Mouse (Mus musculus): ENCODE data around the gene Tmem254c.
"Not testable (repeated sequence)": the region's sequence is repeated elsewhere in the genome, so short reads cannot be mapped to it uniquely, and the experiment has no call there.

Tmem254c gene

GRCm38 (mm10) chr14:26067325-26067633 lies at the start of gene Tmem254c:
Gene Tmem254c (minus strand): TSS chr14:26067355.
- DNase-seq, result not testable (repeated sequence)

- not testable (repeated sequence) for DNase-seq
These were observed 30.5 kb upstream of the Tmem254c start for GRCm38 (mm10) chr14:26097622-26098021.

- DNase-seq, result not testable (repeated sequence)
These were observed 14.8 kb upstream of the Tmem254c start, which contains the start of gene Cphx3 for GRCm38 (mm10) chr14:26081997-26082396. Gene Cphx3 (plus strand): TSS chr14:26082297.

- DNase-seq, result not testable (repeated sequence)
These were observed 14.1 kb upstream of the Tmem254c start, which contains the start of gene Cphx2 for GRCm38 (mm10) chr14:26081216-26081615. Gene Cphx2 (plus strand): TSS chr14:26081516.

GRCm38 (mm10) chr14:26076620-26077390 lies 9.7 kb upstream of the Tmem254c start:
- DNase-seq, result not testable (repeated sequence)

DNA sequence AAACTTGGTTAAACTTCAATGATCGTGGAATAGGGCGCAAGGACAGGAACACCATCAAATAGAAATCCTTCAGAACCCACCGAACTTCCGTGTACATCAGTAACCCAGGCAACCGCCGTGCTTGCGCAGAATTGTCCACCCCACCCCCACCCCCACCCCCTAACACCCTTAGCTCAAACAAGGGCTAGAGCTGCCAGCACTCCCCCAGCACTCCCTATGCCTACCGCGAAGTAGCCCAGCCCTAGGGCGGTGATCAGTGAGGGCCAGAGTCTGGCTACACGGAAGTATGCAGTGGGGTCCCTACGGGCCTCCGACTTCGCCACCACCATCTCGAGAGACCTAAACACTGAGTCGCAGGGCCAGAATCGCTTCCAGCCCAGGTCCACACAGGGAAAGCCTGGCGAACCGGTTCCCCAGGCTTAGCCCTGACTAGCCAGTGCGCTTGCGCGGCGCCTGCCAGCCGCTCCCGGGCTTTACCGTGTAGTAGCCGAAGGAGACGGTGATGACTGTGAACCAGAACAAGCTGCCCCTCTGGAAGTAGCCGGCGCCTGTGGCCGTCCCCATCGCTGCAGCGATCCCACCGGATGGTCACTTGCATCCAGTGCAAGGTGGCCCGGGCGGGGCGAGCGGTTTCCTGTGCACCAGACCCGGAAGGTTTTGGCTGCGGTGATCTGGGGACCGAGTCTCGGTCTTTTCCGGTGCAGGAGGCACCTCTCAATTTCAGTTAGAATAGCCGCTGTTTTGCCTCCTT lies 406 bp downstream of the Tmem254c start:
- not testable (repeated sequence) for DNase-seq

- not testable (repeated sequence) for DNase-seq
These were observed 7.8 kb downstream of the Tmem254c start for GRCm38 (mm10) chr14:26059362-26059761.

DNA sequence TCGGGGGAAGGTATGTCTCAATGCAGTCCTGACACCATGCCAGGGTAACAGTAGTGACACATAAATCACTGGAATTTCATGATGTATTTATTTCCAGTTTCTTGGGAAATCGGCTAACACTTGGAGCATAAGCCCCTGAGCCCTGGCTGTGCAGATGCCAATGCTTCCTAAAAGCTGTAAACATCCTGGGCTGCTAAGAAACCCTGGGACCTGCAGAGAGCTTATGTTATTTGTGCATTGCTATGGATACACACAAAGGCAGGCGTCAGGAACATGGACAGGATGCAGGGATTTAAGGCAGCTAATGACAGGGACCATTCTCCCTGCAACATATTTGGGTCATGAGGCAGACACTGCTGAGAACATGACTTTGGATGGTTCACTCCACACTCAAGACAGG lies 9.0 kb downstream of the Tmem254c start:
- DNase-seq, result not testable (repeated sequence)

DNA sequence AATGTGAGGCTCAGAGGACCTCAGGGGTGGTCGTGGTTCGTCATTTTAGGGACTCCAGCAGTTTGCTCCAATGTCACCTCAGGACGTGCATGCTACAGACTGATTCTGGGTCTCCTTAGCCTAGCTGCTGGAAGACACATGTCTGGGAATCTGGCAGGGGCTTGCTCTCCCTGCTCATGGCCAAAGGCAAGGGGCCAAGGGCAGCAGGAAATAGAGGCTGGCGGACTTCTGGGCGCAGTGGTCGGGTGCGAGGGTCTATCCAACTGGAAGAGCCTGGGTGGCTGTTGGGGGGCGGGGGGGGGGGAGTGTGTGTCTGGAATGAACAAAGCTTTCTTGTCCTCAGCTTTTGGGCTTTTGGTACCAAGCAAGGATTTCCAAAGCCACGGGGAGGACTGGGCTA lies 18.4 kb downstream of the Tmem254c start:
- DNase-seq, result not testable (repeated sequence)

- not testable (repeated sequence) for DNase-seq
These were observed 20.1 kb downstream of the Tmem254c start for GRCm38 (mm10) chr14:26047026-26047425.

- not testable (repeated sequence) for DNase-seq
These were observed 22.1 kb downstream of the Tmem254c start for GRCm38 (mm10) chr14:26045007-26045406.

DNA sequence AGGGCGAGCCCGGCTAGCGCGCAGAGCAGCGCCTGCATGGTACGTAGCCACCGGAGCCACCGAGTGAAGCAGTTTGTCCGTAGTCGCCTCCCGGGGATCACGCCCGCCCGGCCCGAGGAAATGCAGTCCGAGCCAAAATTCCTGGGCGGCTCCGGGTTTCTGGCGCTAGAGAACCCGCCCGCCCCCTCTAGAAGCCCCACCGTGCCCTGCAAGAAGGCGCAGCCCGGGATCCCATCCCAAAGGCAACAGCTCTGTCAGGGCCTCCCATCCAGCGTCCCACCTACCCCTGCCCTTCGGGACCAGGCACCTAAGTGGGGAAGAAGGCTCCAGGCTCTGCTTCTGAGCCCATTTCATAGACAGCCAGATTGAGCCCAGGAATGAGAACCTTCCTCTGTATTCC lies 24.5 kb downstream of the Tmem254c start, which contains the start of gene Gm9780:
Gene Gm9780, minus strand, starts transcription at position 101 of the 400 bp plus-strand sequence.
- DNase-seq, result not testable (repeated sequence)

DNA sequence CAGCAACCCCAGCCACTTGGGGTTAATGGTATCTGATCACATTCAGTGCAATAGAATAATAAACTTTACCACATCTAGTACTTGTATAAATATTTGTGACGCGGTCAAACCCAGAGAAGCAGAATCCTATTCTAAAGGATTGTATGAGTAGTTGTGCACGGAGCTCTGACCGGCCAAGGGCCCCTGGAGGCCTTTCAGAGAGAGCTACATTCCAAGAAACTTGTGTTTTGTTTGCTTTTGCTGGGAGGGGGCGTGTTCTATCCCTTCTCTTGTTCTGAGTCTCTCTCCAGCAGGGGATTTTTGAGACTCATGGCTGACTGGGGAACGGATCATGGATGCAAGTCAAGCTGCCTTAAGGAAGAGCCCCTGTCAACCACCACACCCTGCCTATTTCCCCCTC lies 31.7 kb downstream of the Tmem254c start:
- not testable (repeated sequence) for DNase-seq

GRCm38 (mm10) chr14:26034364-26034763 lies 32.8 kb downstream of the Tmem254c start:
- not testable (repeated sequence) for DNase-seq

GRCm38 (mm10) chr14:26025653-26026052 lies 41.5 kb downstream of the Tmem254c start:
- DNase-seq, result not testable (repeated sequence)

DNA sequence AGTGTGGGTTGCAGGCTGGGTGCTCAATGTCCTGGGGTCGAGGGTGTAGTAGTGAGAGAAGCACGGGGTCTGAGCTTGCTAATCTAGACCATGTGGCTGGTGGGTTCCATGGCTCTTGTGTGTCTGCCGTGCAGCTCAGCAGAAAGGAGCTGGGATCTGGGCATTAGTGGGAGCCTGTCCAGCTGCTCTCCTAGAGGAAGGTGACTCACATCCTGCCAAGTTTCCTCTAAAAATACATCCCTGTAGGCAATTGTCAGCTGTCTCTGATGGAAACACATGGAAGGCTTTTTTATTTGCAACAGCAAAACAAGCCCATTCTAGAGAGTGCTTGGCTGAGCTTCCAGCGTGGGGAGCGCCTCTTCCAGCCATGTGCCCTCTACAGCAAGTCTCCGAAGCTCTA lies 44.3 kb downstream of the Tmem254c start:
- DNase-seq, result not testable (repeated sequence)

DNA sequence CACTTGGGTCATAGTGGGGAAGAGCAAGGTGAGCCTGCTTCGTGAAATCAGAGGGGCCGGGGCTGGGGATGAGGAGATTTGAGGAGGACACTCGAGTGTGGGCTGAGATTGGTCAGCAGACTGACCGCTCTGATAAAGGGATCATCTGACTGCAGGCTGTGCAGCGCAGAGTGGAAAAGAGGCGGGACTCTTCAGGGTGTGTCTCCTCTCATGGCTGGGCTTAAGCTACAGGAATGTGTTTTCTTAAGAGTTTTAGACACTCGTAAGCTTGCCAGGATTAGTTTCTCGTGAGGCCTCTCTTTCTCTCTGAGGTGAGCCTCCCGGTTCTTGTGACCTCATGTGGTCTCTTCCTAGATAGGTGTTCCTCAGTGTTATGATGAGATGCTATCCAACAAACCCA lies 45.6 kb downstream of the Tmem254c start:
- not testable (repeated sequence) for DNase-seq

DNA sequence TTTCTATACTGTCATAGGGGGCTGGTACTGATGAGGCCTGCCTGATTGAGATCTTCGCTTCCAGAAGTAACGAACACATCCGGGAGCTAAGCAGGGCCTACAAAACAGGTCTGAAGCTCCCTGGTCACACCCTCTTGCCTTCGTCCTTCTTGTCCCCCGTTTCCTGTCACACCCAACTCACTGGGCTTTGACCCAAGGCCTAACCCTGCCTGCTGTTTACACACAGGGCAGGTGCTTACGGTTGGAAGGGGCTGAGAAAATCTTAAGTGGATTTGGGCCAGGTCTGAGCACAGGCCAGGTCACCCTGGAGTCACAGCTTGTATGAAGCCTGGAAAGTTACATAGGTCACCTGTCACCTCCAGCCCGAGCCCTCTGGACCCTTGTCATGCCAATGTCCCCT lies 50.7 kb downstream of the Tmem254c start:
- DNase-seq, result not testable (repeated sequence)

All from spleen, adult 18-20 months (tissue).